Mouse (Mus musculus): ENCODE data around the gene Vmn1r239-ps.
"Not testable (repeated sequence)": the region's sequence is repeated elsewhere in the genome, so short reads cannot be mapped to it uniquely, and the experiment has no call there.

The Vmn1r239-ps gene

DNA sequence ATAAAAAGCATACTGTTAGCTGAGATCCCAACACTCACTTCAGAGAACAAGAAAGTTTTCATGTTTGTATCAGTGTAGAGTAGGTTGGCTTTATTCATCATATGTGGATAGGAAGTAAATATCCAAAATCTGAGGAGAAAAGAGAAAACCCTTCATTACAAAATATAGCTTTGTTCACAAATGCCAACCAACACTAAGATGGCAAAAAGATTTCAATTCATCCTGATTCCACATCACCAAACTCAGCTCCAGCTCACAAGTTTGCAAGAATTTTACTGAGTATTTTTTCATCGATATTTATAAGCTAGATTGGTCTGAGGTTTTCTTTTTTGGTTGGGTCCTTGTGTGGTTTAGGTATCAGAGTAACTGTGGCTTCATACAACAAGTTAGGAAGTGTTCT lies at the start of gene Vmn1r239-ps:
TSS of gene Vmn1r239-ps (minus strand) at position 101 of the 400 bp plus-strand sequence.
- not testable (repeated sequence) for DNase-seq (ENCODE audit: low read depth)

DNA sequence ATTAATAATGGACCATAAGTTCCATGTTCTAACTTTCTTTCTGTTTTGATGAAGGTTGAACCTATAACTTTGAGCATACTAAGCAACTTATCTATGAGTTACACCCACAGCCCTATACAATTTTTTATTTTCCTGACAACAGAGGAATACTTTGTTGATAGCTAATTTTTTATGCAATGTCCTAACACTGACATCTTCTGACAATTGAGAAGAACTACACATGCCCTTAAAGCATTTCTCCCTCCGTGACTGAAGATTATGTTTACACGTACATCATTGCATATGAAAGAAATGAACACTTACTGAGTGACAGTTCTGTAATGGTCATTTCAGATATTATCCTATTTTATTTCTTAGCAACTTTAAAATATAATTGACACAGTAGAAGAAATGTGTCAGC lies 36.0 kb upstream of the Vmn1r239-ps start:
- no peak for DNase-seq (ENCODE audit: low read depth)

DNA sequence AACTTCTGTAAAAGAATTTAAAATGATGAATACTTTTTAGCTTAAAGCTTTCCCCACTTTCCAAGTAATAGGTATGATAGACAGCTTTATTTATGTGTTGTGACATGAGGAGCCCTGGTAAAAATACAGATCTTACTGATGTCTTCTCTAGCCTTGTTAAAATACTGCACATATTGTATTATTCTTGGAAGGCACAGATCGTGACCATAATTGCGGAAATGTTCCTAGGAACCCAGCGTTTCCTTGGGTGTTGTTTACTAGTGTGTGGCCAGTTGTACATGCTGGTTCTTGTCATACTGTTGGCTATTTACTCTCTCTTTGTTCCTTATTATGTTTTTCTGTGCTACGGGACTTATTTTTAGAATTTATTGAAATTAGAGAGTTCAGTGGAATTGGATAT lies 10.1 kb downstream of the Vmn1r239-ps start:
- no peak for DNase-seq (ENCODE audit: low read depth)

DNA sequence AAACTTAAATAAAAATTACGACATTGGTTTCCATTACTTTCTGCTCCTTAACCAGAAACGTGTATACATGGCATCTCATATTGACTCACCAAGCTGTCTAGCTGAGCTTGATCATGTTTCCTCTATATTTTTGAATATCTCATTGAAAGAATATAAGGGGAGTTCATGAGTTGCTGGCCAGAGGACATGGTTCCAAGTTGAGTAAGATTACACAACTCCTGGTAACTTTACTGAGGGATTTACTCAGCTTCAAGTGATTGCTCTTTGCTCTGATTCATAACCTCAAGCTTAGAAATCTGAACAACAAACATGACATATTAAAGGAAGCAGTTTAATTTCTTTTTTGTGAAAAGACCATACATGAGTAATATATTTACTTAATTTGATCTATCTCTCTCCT lies 18.1 kb downstream of the Vmn1r239-ps start:
- DNase-seq (ENCODE audit: low read depth): no peak

DNA sequence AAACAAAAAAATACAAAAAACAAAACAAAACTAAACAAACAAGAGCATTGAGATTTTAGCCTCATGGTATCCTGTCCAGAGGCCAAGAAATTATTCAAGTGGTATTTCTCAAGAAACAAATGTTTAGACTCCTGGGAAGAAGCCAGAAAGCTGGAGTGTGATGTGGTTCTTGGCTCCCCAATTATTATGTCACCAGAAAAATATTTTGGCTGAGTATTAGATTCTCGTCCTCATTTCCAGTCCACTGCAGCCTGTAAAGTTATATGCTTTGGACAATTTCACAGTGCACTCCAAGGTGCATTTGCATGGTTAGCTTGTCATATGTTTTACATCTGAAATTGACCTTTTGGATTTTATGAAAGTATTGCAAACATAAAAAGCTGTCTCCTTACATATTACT lies 23.8 kb downstream of the Vmn1r239-ps start:
- DNase-seq (ENCODE audit: low read depth): no peak

DNA sequence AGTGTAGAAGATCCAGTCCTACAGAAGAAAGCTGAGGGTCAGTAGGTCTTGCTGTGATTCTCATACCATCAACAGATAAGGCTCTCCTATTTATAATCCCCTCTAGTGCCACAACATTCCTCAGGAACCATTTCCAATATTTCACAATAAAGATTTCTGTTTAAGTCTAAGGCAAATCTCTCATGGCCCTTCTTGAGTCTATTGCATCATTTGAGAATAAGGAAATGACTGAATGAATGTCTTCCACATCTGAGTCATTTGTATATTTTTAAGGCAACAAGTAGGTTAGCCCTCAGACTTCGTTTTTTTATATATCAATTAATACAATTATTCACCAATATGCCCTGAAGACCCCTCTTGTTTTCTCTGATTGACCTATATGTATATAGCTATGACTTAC lies 24.4 kb downstream of the Vmn1r239-ps start, which contains the start of gene Il13ra2:
TSS of gene Il13ra2 (minus strand) at position 64 of the 400 bp plus-strand sequence.
- no peak for DNase-seq (ENCODE audit: low read depth)
